Mouse (Mus musculus): ENCODE measurements around the gene Kcnj4. TPM values are rescaled to one million over a fixed set of nuclear protein-coding genes. Genes with fewer than 3 reads are reported as not detected.
"Not testable (repeated sequence)": the region's sequence is repeated elsewhere in the genome, so short reads cannot be mapped to it uniquely, and the experiment has no call there.

Kcnj4 gene
- polyA plus RNA-seq, 1 experiment from 2014 or later = not detected

DNA sequence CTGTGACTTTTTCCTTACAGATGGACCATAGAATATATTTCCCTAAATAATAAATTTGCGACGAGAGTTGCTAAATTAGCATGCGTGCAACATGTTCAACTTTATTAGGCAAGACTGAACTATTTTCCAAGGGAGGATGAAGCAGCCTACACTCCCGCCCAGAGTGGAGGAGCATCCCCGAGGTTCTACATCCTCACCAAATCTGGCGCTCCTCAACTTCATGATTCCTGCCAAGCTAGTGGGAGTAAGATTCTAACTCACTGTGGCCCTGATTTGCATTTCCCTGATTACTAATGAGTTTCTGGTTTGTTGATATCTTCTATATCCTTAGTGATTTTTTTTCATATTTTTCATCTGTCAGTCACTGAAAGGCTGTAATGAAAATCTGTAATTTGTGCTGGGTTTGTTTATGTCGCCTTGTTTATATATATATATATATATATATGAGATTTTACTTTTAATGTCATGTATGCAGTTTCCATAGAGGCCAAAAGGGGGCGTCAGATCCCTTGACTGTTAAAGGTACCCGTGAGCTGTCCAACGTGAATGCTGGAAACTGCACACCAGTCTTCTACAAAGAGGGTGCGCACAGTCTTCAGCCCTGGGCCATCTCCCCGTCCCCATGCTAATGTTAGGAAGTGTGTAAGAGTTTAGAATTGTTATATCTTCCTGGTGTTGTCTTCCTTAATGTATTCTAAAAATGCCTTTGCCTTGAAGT is 31.2 kb downstream of the Kcnj4 start:
- WGBS = 56% methylated on average over 12 of the region's 12 CpGs
- no peaks in the 10 kb centered on the region for H3K9me3 ChIP-seq
- H3K36me3 ChIP-seq = no peaks in the 10 kb centered on the region
- H3K9ac ChIP-seq = no peak overlapping the region
- no peaks in the 10 kb centered on the region for H3K4me1 ChIP-seq
- no peak overlapping the region for H3K27ac ChIP-seq
- no peak for ATAC-seq (ENCODE audit: insufficient read depth, low FRiP score, low read depth)
- H3K4me3 ChIP-seq (replicated peaks) = no peak overlapping the region
- no peaks in the 10 kb centered on the region for H3K27me3 ChIP-seq (replicated peaks)
- H3K4me2 ChIP-seq = no peak overlapping the region

- no peak for ATAC-seq (ENCODE audit: insufficient read depth, low FRiP score, low read depth)
- Histone ChIP-seq H3K27ac (no peak overlapping the region), H3K27me3 (replicated peaks) (no peaks in the 10 kb centered on the region), H3K9me3 (no peaks in the 10 kb centered on the region), H3K4me1 (no peaks in the 10 kb centered on the region), H3K4me3 (replicated peaks) (no peak overlapping the region), H3K9ac (no peak overlapping the region), H3K36me3 (no peaks in the 10 kb centered on the region), H3K4me2 (no peak overlapping the region)
- WGBS = 76% methylated on average over 5 of the region's 5 CpGs
These were observed 32.0 kb downstream of the Kcnj4 start for GRCm38 (mm10) chr15:79473042-79473441.

DNA sequence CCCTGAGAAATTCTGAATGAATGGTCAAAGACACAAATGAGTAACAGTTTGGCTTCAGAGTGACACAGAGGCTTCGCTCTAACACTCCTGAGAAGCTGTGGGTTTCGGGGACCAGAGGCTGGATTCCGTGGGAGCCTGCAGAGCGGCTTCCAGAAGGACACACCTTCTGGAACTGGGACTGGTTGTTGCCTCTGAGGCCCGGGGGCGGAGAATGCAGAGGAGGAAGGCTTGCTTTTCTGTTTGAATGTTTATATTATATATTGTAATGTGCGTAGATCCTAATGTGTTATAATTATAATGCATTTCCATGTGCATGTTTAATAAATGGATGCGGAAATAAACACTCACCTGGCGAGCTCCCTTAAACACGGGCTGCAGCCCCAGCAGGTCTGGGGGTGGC is 33.9 kb downstream of the Kcnj4 start:
- no peaks in the 10 kb centered on the region for H3K36me3 ChIP-seq
- no peak for ATAC-seq (ENCODE audit: insufficient read depth, low FRiP score, low read depth)
- H3K9me3 ChIP-seq = no peaks in the 10 kb centered on the region
- H3K4me1 ChIP-seq = no peaks in the 10 kb centered on the region
- H3K4me3 ChIP-seq (replicated peaks) = 0 out of 2 replicates have a peak overlapping the region, but pooled peaks have one; percentile 16
- no peak overlapping the region for H3K9ac ChIP-seq
- H3K27ac ChIP-seq = no peak overlapping the region
- 44% methylated on average over 10 of the region's 10 CpGs for whole genome bisulfite sequencing
- H3K27me3 ChIP-seq (replicated peaks) = peaks cover 4% of the 10 kb centered on the region; the same call in 1 of the 2 replicates
- peak overlapping the region; percentile 43 for H3K4me2 ChIP-seq

DNA sequence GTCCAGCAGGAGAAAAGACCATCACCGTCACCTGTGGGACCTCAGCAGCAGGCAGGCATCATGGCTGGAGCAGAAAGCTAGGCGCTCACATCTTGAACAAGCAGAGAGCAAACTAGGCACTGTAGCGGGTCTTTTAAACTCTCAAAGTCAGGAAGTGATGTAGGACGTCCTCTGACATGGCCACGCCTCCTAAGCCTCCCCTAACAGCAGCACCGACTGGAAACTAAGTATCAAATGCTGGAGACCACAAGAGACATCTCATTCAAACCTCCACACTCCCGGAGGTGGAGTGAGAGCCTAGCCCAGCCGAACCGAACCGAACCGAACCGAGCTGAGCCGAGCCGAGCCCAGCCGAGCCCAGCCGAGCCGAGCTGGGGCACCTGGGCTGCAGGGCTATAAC is 34.5 kb downstream of the Kcnj4 start:
- 0 out of 2 replicates have a peak overlapping the region, but pooled peaks have one; percentile 16 for H3K4me3 ChIP-seq (replicated peaks)
- WGBS = 23% methylated on average over 17 of the region's 17 CpGs
- ATAC-seq (ENCODE audit: insufficient read depth, low FRiP score, low read depth) = no peak
- no peak overlapping the region for H3K27ac ChIP-seq
- no peaks in the 10 kb centered on the region for H3K36me3 ChIP-seq
- H3K4me1 ChIP-seq = no peaks in the 10 kb centered on the region
- no peaks in the 10 kb centered on the region for H3K9me3 ChIP-seq
- H3K9ac ChIP-seq = no peak overlapping the region
- H3K4me2 ChIP-seq = peak overlapping the region; percentile 43
- peaks cover 4% of the 10 kb centered on the region; the same call in 1 of the 2 replicates for H3K27me3 ChIP-seq (replicated peaks)

DNA sequence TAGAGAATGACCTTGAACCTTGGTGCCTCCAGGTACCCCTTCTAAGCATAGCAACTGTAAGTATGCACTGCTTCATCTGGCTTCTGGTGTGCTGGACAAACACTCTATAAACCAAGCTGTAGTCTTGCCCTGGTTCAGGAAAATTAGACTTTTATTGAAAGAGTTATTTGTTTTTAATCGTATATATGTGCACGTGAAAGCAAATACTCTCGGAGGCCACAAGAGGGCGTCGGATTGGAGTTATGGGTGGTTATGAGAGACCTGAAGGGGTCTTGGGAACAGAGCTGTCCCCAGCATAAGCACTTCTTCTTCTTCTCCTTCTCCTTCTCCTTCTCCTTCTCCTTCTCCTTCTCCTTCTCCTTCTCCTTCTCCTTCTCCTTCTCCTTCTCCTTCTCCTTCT is 35.5 kb downstream of the Kcnj4 start:
- Histone ChIP-seq H3K9me3 (no peaks in the 10 kb centered on the region), H3K27ac (no peak overlapping the region), H3K36me3 (no peaks in the 10 kb centered on the region), H3K27me3 (replicated peaks) (peaks cover 4% of the 10 kb centered on the region; the same call in 1 of the 2 replicates), H3K4me3 (replicated peaks) (no peak overlapping the region), H3K4me1 (no peaks in the 10 kb centered on the region), H3K9ac (no peak overlapping the region), H3K4me2 (no peak overlapping the region)
- WGBS = 69% methylated on average over 5 of the region's 5 CpGs
- ATAC-seq (ENCODE audit: insufficient read depth, low FRiP score, low read depth) = no peak

GRCm38 (mm10) chr15:79466601-79467286 is 38.3 kb downstream of the Kcnj4 start:
- Histone ChIP-seq H3K9ac (no peak overlapping the region), H3K4me2 (no peak overlapping the region)
- WGBS = 6% methylated on average over 18 of the region's 18 CpGs

DNA sequence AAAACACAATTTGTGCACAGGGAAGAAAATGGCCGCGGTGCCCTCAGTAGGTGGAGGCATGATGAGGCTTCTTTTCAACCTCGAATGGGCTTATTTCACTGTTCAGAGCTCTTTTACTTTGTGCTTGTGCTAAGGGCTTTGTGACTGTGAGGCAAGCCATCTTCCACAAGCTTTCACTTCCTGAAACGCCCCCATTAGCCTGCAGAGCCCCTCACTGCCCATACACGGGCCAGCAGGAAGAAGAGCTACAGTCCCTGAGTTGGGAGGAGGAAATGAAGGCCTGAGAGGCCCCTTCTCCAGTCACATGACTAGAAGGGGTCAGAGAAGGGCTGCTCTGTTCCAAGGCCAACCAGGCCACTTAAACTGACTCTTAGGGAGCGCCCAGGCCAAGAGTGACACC is 48.5 kb downstream of the Kcnj4 start:
- H3K9ac ChIP-seq = no peak overlapping the region
- no peak overlapping the region for H3K27ac ChIP-seq
- 0 out of 2 replicates have a peak, but pooled peaks cover 2% of the 10 kb centered on the region for H3K27me3 ChIP-seq (replicated peaks)
- H3K9me3 ChIP-seq = no peaks in the 10 kb centered on the region
- WGBS = 68% methylated on average over 6 of the region's 6 CpGs
- no peak overlapping the region for H3K4me2 ChIP-seq
- no peak overlapping the region for H3K4me3 ChIP-seq (replicated peaks)
- no peaks in the 10 kb centered on the region for H3K36me3 ChIP-seq
- ATAC-seq (ENCODE audit: insufficient read depth, low FRiP score, low read depth) = 0 out of 2 replicates have a peak, but pooled peaks have one; percentile 8
- H3K4me1 ChIP-seq = peaks cover 13% of the 10 kb centered on the region

More at GRCm38 (mm10) chr15:79466601-79467286, 38.3 kb downstream of the Kcnj4 start:
- Histone ChIP-seq H3K9me3 (no peaks in the 10 kb centered on the region), H3K36me3 (no peaks in the 10 kb centered on the region), H3K4me3 (replicated peaks) (no peak overlapping the region), H3K27me3 (replicated peaks) (peaks cover 14% of the 10 kb centered on the region), H3K27ac (no peak overlapping the region), H3K4me1 (no peaks in the 10 kb centered on the region)
- ATAC-seq (ENCODE audit: insufficient read depth, low FRiP score, low read depth) = peak; percentile 71

- H3K9me3 ChIP-seq; H3K4me3 ChIP-seq (replicated peaks); ATAC-seq (ENCODE audit: insufficient read depth, low FRiP score, low read depth); H3K36me3 ChIP-seq; H3K27me3 ChIP-seq (replicated peaks); H3K9ac ChIP-seq; H3K4me2 ChIP-seq; H3K27ac ChIP-seq: not testable (repeated sequence)
- H3K4me1 ChIP-seq = peaks cover 13% of the 10 kb centered on the region
- 47% methylated on average over 6 of the region's 6 CpGs for WGBS
These were observed 48.9 kb downstream of the Kcnj4 start for GRCm38 (mm10) chr15:79456104-79456503.

- Histone ChIP-seq H3K36me3 (no peaks in the 10 kb centered on the region), H3K27me3 (replicated peaks) (no peaks in the 10 kb centered on the region), H3K9me3 (no peaks in the 10 kb centered on the region), H3K4me3 (replicated peaks) (peak within 1 kb of the TSS; percentile 35), H3K4me1 (peaks cover 13% of the 10 kb centered on the region), H3K27ac (peak within 1 kb of the TSS; percentile 4; the same call in 1 of the 2 replicates), H3K9ac (peak within 1 kb of the TSS; percentile 25), H3K4me2 (peak within 1 kb of the TSS; percentile 83)
- 3% methylated on average over 24 of the region's 24 CpGs for WGBS
- ATAC-seq (ENCODE audit: insufficient read depth, low FRiP score, low read depth) = peak; percentile 84
These were observed 49.8 kb downstream of the Kcnj4 start, which contains the start of gene Csnk1e for GRCm38 (mm10) chr15:79455106-79455810. TSS of gene Csnk1e (minus strand) at chr15:79455566.

DNA sequence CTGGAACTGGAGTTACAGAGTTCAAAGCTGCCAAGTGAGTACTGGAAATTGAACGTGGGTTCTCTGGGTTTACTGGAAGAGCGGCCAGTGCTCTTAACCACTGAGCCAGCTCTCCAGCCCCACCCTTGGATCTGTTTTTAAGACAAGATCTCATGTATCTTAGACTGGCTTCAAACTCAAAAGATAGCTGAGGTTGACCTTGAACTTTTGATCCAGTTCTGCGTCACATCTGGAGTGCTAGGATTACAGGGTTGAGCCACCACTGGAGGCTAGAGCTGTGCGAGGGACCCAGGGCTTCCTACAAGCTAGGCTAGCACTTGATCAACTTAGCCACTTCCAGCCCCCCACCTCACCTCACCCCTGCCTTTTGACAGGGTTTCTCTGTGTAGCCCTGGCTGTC is 51.2 kb downstream of the Kcnj4 start:
- ATAC-seq (ENCODE audit: insufficient read depth, low FRiP score, low read depth) = no peak
- no peak overlapping the region for H3K27ac ChIP-seq
- H3K27me3 ChIP-seq (replicated peaks) = no peaks in the 10 kb centered on the region
- no peak overlapping the region for H3K9ac ChIP-seq
- H3K4me3 ChIP-seq (replicated peaks) = no peak overlapping the region
- no peaks in the 10 kb centered on the region for H3K36me3 ChIP-seq
- H3K4me2 ChIP-seq = no peak overlapping the region
- H3K9me3 ChIP-seq = no peaks in the 10 kb centered on the region
- WGBS = 82% methylated on average over 4 of the region's 4 CpGs
- peaks cover 13% of the 10 kb centered on the region for H3K4me1 ChIP-seq

DNA sequence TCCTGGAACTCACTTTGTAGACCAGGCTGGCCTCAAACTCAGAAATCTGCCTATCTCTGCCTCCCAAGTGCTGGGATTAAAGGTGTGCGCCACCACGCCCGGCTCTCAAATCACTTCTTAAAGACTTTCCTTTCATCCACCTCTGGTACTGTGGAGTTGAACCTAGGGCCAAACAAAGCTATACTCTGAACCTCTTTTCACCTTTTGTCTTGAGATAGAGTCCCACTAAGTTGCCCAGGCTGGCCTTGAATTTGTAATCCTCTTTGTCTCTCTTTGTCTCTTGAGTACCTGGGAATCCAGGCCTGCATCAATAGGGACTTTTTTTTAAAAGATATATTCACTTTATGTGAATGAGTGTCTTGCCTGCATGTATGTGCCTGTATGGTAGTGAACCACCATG is 57.0 kb downstream of the Kcnj4 start:
- no peak overlapping the region for H3K9ac ChIP-seq
- no peaks in the 10 kb centered on the region for H3K4me1 ChIP-seq
- H3K4me3 ChIP-seq (replicated peaks) = no peak overlapping the region
- no peak for ATAC-seq (ENCODE audit: insufficient read depth, low FRiP score, low read depth)
- H3K36me3 ChIP-seq = no peaks in the 10 kb centered on the region
- no peaks in the 10 kb centered on the region for H3K27me3 ChIP-seq (replicated peaks)
- no peak overlapping the region for H3K27ac ChIP-seq
- 83% methylated on average over 3 of the region's 3 CpGs for WGBS
- H3K9me3 ChIP-seq = no peaks in the 10 kb centered on the region
- H3K4me2 ChIP-seq = no peak overlapping the region
